Mouse (Mus musculus) limb, embryonic 14.5 days (tissue): ENCODE data around the gene Notch4. TPM values are rescaled to one million over a fixed set of nuclear protein-coding genes. Genes with fewer than 3 reads are reported as not detected.

Source experiments
- ATAC-seq: fragments of 200-750 bp; cut with Nextera tagmentation; 2 replicates; pipeline ENCODE4 v1.8.0; 2017; ENCODE audit warnings: low read depth, moderate number of reproducible peaks, moderate TSS enrichment; ENCODE audit not compliant: low FRiP score
- DNase-seq: peaks from one replicate; pipeline ENCODE4 v3.0.0-alpha.2; 2015; ENCODE audit warnings: low spot score
- H3K27ac ChIP-seq: fragments of 300-500 bp; sonication (generic); replicated peaks from 2 replicates; pipeline ENCODE4 v1.5.1; 2014; ENCODE audit warnings: low read depth, mild to moderate bottlenecking, low read length, moderate library complexity, mixed read lengths
- H3K27me3 ChIP-seq: fragments of 300-500 bp; sonication (generic); 2 replicates; pipeline ENCODE4 v1.6.1; 2014; ENCODE audit warnings: low read length, mixed read lengths; ENCODE audit not compliant: control insufficient read depth, insufficient read depth
- H3K36me3 ChIP-seq: fragments of 300-500 bp; sonication (generic); 2 replicates; pipeline ENCODE4 v1.6.1; 2014; ENCODE audit warnings: mild to moderate bottlenecking, low read length, moderate library complexity, mixed read lengths; ENCODE audit not compliant: control insufficient read depth, insufficient read depth
- H3K4me1 ChIP-seq: fragments of 300-500 bp; sonication (generic); 2 replicates; pipeline ENCODE4 v1.6.1; 2014; ENCODE audit warnings: antibody characterized with exemption, low read length, mixed read lengths; ENCODE audit not compliant: control insufficient read depth, insufficient read depth
- H3K4me2 ChIP-seq: fragments of 300-500 bp; sonication (generic); replicated peaks from 2 replicates; pipeline ENCODE4 v1.6.1; 2014; ENCODE audit warnings: low read depth, mild to moderate bottlenecking, low read length, moderate library complexity; ENCODE audit not compliant: severe bottlenecking
- H3K4me3 ChIP-seq: fragments of 300-500 bp; sonication (generic); replicated peaks from 2 replicates; pipeline ENCODE4 v1.5.1; 2014; ENCODE audit warnings: low read length
- H3K9ac ChIP-seq: fragments of 300-500 bp; sonication (generic); 2 replicates; pipeline ENCODE4 v1.6.1; 2014; ENCODE audit warnings: mild to moderate bottlenecking, low read depth, low read length, moderate library complexity; ENCODE audit not compliant: severe bottlenecking
- H3K9me3 ChIP-seq: fragments of 300-500 bp; sonication (generic); 2 replicates; pipeline ENCODE4 v1.6.1; 2016; ENCODE audit warnings: low read length; ENCODE audit not compliant: control insufficient read depth
- POLR2A ChIP-seq: fragments of 200-500 bp; IDR thresholded peaks from 2 replicates; pipeline ENCODE4 v1.8.0; 2012; ENCODE audit warnings: inconsistent platforms, mild to moderate bottlenecking, moderate library complexity, borderline replicate concordance; ENCODE audit not compliant: insufficient read depth, insufficient read length; ENCODE audit errors: extremely low read depth
- WGBS: fragments of 180-500 bp; shearing (Covaris S2); extraction: QIAGEN DNeasy Blood & Tissue Kit; methylation state at CpG from one replicate; pipeline ENCODE4 v1.1.7; 2014; 5-methylcytosine and 5-hydroxymethylcytosine counted together
- polyA plus RNA-seq, 2 experiments: library from polyadenylated mRNA; depleted of rRNA in 1 of 2; stranded (reverse) in 1 of 2; unstranded in 1 of 2; fragments of >200 nt; fragmentation: Nextera tagmentation in 1 of 2; extraction: Ambion mirVana in 1 of 2; gene quantifications; 2 replicates each; pipeline versions ENCODE4 v1.2.1 to v1.2.3; 2012 to 2014

Notch4 gene
- polyA plus RNA-seq, 2 experiments, result 4.3 to 9.6 TPM

DNA sequence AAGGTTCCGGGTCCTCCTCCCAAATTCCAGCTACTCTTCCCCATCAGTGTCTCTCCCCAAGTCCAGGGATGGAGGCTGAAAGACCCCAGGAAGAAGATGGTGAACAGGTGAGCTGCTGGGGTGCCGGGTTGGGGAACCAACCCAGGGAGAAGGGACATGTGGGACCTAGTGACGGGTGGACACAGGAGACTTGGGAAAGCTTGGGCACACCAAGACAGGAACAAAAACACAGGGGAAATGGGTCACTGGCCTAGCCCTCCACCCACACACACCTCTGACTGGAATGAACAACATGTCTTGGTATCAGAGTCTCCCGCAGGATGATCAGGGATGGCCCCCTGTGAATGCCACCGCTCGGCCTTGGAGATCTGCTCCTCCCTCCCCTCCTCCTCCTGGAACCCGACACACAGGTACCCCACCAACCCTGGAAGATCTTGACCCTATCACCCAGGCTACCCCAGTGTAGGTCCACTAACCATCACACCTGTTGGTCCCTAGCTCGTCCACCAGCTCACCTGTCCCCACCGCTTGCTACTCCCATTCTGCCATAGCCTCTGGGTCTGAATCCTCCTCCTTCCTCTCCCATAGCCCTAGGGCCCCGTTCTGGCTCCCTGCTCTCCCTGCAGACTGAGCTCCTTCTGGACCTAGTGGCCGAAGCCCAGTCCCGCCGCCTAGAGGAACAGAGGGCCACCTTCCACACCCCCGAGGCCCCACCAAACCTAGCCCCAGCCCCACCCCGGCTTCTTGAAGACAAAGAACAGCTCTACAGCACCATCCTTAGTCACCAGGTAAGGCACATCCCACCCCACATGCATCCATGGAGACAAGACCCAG lies 26.3 kb downstream of the Notch4 start:
- WGBS, result 74% methylated on average over 15 of the region's 15 CpGs
- H3K9me3 ChIP-seq, result no peaks in the 10 kb centered on the region
- ATAC-seq (no peak), DNase-seq (no peak)
- H3K9ac ChIP-seq, result no peak overlapping the region
- no peaks in the 10 kb centered on the region for H3K27me3 ChIP-seq
- peaks cover 53% of the 10 kb centered on the region for H3K4me1 ChIP-seq
- no peak for TF ChIP-seq POLR2A
- H3K27ac ChIP-seq, result no peak overlapping the region
- H3K4me2 ChIP-seq, result peak overlapping the region; percentile 96
- no peak overlapping the region; the same call in 1 of the 2 replicates for H3K4me3 ChIP-seq
- H3K36me3 ChIP-seq, result peaks cover 16% of the 10 kb centered on the region

DNA sequence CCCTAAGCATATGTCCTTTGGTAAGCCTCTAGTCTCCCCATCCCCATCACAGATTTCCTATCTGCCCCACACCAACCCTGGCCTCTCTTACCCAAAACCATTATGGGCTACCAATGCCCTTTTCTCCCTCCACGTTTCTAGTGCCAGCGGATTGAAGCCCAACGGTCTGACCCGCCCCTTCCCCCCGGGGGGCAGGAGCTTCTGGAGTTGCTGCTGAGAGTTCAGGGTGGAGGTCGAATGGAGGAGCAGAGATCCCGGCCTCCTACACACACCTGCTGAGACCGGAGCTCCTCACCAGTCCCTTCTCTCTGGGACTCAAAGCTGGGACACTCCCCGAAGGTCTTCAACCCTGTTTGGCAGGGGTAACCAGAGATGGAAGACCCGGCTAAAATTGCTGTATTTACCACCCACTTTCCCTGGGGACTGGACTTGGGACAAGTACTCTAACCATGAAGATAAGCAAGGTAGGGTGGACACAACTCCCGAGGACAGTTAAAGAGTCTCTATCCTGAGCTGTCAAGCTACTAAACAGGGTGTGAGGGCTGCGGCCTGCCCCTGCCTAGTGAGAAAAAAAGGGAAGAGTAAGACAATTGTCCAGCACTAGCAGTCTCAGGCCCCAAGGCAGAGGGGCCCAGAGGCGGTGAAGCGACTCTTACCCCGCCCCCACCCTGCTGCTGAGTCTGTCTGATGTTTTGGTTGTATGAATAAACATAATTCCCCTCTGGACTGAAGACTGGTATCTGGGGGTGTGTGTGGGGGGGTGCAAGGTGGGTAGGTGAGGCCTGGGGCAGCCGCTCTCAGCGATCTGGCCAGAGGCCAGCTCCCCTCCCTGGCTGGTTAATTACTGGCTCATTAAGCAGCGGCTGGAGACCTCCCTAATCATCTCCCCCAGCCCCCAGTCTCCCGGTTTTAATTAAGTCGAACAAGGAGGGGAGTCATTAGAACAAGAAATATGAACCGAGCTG lies 27.2 kb downstream of the Notch4 start, which contains the start of gene Pbx2:
TSS of gene Pbx2 (plus strand) at position 238 of the 965 bp plus-strand sequence.
- Histone ChIP-seq H3K9ac (peak within 1 kb of the TSS; percentile 94), H3K27ac (peak within 1 kb of the TSS; percentile 98), H3K36me3 (peaks cover 25% of the 10 kb centered on the region), H3K9me3 (no peaks in the 10 kb centered on the region), H3K4me1 (peaks cover 46% of the 10 kb centered on the region), H3K4me2 (peak within 1 kb of the TSS; percentile 96), H3K4me3 (peak within 1 kb of the TSS; percentile 93), H3K27me3 (no peaks in the 10 kb centered on the region)
- ATAC-seq (no peak), DNase-seq (no peak)
- WGBS, result 5% methylated on average over 21 of the region's 21 CpGs
- TF ChIP-seq POLR2A, result no peak

DNA sequence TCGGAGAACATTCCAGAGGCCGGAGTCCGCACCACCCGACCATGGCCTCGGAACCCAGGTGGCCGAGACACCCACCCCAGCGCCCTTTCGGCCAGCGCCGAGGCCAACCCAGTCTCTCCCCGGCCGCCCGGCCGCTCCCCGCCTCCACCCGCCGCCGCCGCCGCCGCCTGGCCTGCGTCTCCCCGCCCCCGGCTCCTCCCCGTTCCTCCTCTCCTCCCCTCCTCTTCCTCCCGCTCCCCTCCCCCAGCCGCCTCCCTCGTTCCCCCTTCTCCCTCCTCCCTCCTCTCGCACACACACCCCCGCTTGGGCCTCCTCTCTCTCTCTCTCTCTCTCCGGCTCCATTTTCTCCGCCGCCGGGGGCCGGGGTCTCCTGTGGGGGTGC lies 27.9 kb downstream of the Notch4 start:
- Histone ChIP-seq H3K4me2 (peak overlapping the region; percentile 96), H3K9me3 (no peaks in the 10 kb centered on the region), H3K36me3 (peaks cover 30% of the 10 kb centered on the region), H3K27ac (peak overlapping the region; percentile 98), H3K4me1 (peaks cover 41% of the 10 kb centered on the region), H3K27me3 (no peaks in the 10 kb centered on the region), H3K9ac (peak overlapping the region; percentile 94), H3K4me3 (peak overlapping the region; percentile 93)
- peak; percentile 53 for ATAC-seq
- peak; percentile 60; the same call in 1 of the 2 replicates for TF ChIP-seq POLR2A
- DNase-seq, result peak; percentile 86
- WGBS, result 0% methylated on average over 10 of the region's 35 CpGs

DNA sequence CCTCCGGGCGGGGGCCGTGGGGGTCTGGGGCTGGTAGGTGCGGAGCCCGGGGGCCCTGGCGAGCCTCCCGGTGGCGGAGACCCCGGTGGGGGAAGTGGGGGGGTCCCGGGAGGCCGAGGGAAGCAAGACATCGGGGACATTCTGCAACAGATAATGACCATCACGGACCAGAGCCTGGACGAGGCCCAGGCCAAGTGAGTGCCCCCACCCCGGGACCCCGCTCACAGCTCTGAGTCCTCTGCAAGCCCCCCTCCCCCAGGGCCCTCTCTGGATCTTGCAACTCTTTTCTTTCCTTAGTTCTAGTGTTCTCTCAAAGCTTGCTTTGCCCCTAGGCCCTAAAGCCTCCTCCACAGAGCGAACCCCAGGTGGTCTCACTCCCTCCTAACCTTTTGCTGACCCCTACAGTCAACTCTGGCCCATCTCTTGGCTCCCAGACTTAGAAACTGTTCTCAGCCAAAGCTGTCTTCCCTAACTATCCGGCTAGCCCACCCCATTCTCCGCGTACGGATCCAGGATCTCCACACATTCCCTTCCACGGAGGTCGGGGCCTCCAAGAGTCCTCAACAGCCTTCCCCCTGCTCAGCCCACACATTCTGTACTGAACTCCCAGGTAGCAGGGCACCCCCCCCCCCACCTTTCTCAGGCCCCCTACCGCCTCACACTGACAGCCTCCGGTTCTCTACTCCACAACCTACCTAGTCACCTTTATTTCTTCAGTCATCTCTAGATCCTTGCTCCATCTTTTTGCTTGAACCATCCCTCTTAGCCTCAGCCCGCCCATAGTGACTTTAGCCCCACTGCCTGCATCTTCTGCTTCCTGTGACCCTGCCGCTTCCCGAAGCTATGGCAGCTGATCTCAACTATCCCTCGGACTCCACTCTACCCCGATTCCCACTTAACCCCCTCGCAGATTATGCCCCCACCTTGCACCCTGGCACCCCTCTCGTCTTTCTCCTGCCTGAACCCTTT lies 28.8 kb downstream of the Notch4 start:
- Histone ChIP-seq H3K27ac (peak overlapping the region; percentile 98), H3K4me3 (peak overlapping the region; percentile 93), H3K9me3 (no peaks in the 10 kb centered on the region), H3K36me3 (peaks cover 30% of the 10 kb centered on the region), H3K4me2 (peak overlapping the region; percentile 96), H3K4me1 (peaks cover 45% of the 10 kb centered on the region), H3K9ac (peak overlapping the region; percentile 94), H3K27me3 (no peaks in the 10 kb centered on the region)
- WGBS, result 1% methylated on average over 26 of the region's 32 CpGs
- TF ChIP-seq POLR2A, result no peak
- peak; percentile 7; the same call in 1 of the 2 replicates for ATAC-seq
- DNase-seq, result no peak
